Mouse (Mus musculus) MEL (cell line): ENCODE results near the gene Grhl3. TPM values are rescaled to one million over a fixed set of nuclear protein-coding genes. Genes with fewer than 3 reads are reported as not detected.

Source experiments
- DNase-seq: peaks from one replicate; pipeline ENCODE4 v3.0.0; 2011; ENCODE audit warnings: low read depth, low spot score
- H3K27ac ChIP-seq: 2 replicates; pipeline ENCODE4 v1.5.1; 2012; ENCODE audit warnings: low read depth, mild to moderate bottlenecking, control low read depth, low read length, moderate library complexity; ENCODE audit not compliant: control insufficient read depth
- H3K27me3 ChIP-seq, 2 experiments: fragments of 150-350 bp in 1 of 2; sonication (generic) in 1 of 2; 2 replicates each; pipeline ENCODE4 v1.6.1; 2012; ENCODE audit warnings: low read length in 2 of 2, mild to moderate bottlenecking in 2 of 2, improper control_type of control experiment in 1 of 2, moderate library complexity in 1 of 2; ENCODE audit not compliant: insufficient read depth in 2 of 2, control insufficient read depth in 1 of 2
- H3K36me3 ChIP-seq, 2 experiments: 2 replicates each; pipeline ENCODE4 v1.6.1; 2012 to 2014; ENCODE audit warnings: low read length in 2 of 2, improper control_type of control experiment in 1 of 2, inconsistent platforms in 1 of 2, mild to moderate bottlenecking in 1 of 2; ENCODE audit not compliant: insufficient read depth in 2 of 2, control insufficient read depth in 1 of 2
- H3K4me1 ChIP-seq, 2 experiments: fragments of 150-350 bp in 1 of 2; sonication (generic) in 1 of 2; 2 replicates each; pipeline ENCODE4 v1.6.1; 2012; ENCODE audit warnings: low read length in 2 of 2, improper control_type of control experiment in 1 of 2, mild to moderate bottlenecking in 1 of 2; ENCODE audit not compliant: insufficient read depth in 2 of 2, control insufficient read depth in 1 of 2
- H3K4me3 ChIP-seq, 2 experiments: fragments of 150-350 bp in 1 of 2; sonication (generic) in 1 of 2; 2 replicates each; pipeline ENCODE4 v1.5.1; 2012; ENCODE audit warnings: low read depth in 2 of 2, low read length in 2 of 2, mild to moderate bottlenecking in 2 of 2, moderate library complexity in 2 of 2, control low read depth in 1 of 2, improper control_type of control experiment in 1 of 2; ENCODE audit not compliant: control insufficient read depth in 1 of 2, insufficient read depth in 1 of 2
- H3K79me2 ChIP-seq: 2 replicates; pipeline ENCODE4 v1.6.1; 2012; ENCODE audit warnings: mild to moderate bottlenecking, low read length, moderate library complexity; ENCODE audit not compliant: control insufficient read depth, poor library complexity, insufficient read depth
- H3K9ac ChIP-seq: 2 replicates; pipeline ENCODE4 v1.6.1; 2012; ENCODE audit warnings: low read depth, mild to moderate bottlenecking, control low read depth, low read length, moderate library complexity; ENCODE audit not compliant: control insufficient read depth, poor library complexity, severe bottlenecking
- H3K9me3 ChIP-seq: fragments of 150-350 bp; sonication (generic); replicated peaks from 2 replicates; pipeline ENCODE4 v1.6.1; 2012; ENCODE audit warnings: mild to moderate bottlenecking, low read length, improper control_type of control experiment, moderate library complexity; ENCODE audit not compliant: insufficient read depth
- BHLHE40 ChIP-seq: IDR thresholded peaks from 2 replicates; pipeline ENCODE4 v1.6.1; 2012; ENCODE audit warnings: low read depth, mild to moderate bottlenecking, inconsistent platforms, low read length, improper control_type of control experiment, borderline replicate concordance
- CHD1 ChIP-seq: IDR thresholded peaks from 2 replicates; pipeline ENCODE4 v1.6.1; 2012; ENCODE audit warnings: low read depth, mild to moderate bottlenecking, inconsistent platforms, low read length, improper control_type of control experiment
- CTCF ChIP-seq, 3 experiments: IDR thresholded peaks in 2 of 3; conservative IDR thresholded peaks in 1 of 3; 2 replicates each; pipeline ENCODE4 v1.5.1; 2011 to 2012; ENCODE audit warnings: low read length in 3 of 3, low read depth in 2 of 3, mild to moderate bottlenecking in 2 of 3, improper control_type of control experiment in 1 of 3, inconsistent platforms in 1 of 3, mixed read lengths in 1 of 3, moderate library complexity in 1 of 3; ENCODE audit not compliant: control insufficient read depth in 1 of 3, insufficient read depth in 1 of 3, poor library complexity in 1 of 3, severe bottlenecking in 1 of 3
- E2F4 ChIP-seq: IDR thresholded peaks from 2 replicates; pipeline ENCODE4 v1.6.1; 2011; ENCODE audit warnings: low read depth, low read length, improper control_type of control experiment, borderline replicate concordance
- ELF1 ChIP-seq: IDR thresholded peaks from 2 replicates; pipeline ENCODE4 v1.6.1; 2014; ENCODE audit warnings: low read depth, mild to moderate bottlenecking, inconsistent platforms, low read length, improper control_type of control experiment, moderate library complexity
- EP300 ChIP-seq, 2 experiments: IDR thresholded peaks; 2 replicates each; pipeline ENCODE4 v1.6.1; 2011; ENCODE audit warnings: improper control_type of control experiment in 2 of 2, low read length in 2 of 2, low read depth in 1 of 2, mild to moderate bottlenecking in 1 of 2
- ETS1 ChIP-seq: IDR thresholded peaks from 2 replicates; pipeline ENCODE4 v1.6.1; 2012; ENCODE audit warnings: low read depth, mild to moderate bottlenecking, inconsistent platforms, low read length, improper control_type of control experiment, moderate library complexity
- GABPA ChIP-seq: IDR thresholded peaks from 2 replicates; pipeline ENCODE4 v1.6.1; 2012; ENCODE audit warnings: low read depth, mild to moderate bottlenecking, inconsistent platforms, low read length, improper control_type of control experiment, moderate library complexity
- GATA1 ChIP-seq: IDR thresholded peaks from 2 replicates; pipeline ENCODE4 v1.6.1; 2011; ENCODE audit warnings: low read depth, low read length, improper control_type of control experiment
- HCFC1 ChIP-seq: IDR thresholded peaks from 2 replicates; pipeline ENCODE4 v1.6.1; 2012; ENCODE audit warnings: low read depth, mild to moderate bottlenecking, inconsistent platforms, low read length, improper control_type of control experiment, moderate library complexity
- KAT2A ChIP-seq: conservative IDR thresholded peaks from 2 replicates; pipeline ENCODE4 v1.6.1; 2012; ENCODE audit warnings: low read depth, low read length, improper control_type of control experiment, inconsistent platforms
- MAFK ChIP-seq: IDR thresholded peaks from 2 replicates; pipeline ENCODE4 v1.6.1; 2011; ENCODE audit warnings: low read depth, mild to moderate bottlenecking, low read length, improper control_type of control experiment, borderline replicate concordance
- MAX ChIP-seq: IDR thresholded peaks from 2 replicates; pipeline ENCODE4 v1.6.1; 2011; ENCODE audit warnings: low read length, improper control_type of control experiment
- MAZ ChIP-seq: IDR thresholded peaks from 2 replicates; pipeline ENCODE4 v1.6.1; 2012; ENCODE audit warnings: low read depth, mild to moderate bottlenecking, inconsistent platforms, low read length, improper control_type of control experiment
- MEF2A ChIP-seq: IDR thresholded peaks from 2 replicates; pipeline ENCODE4 v1.6.1; 2014; ENCODE audit warnings: low read depth, mild to moderate bottlenecking, inconsistent platforms, low read length, improper control_type of control experiment; ENCODE audit not compliant: poor library complexity, insufficient replicate concordance, severe bottlenecking; ENCODE audit errors: extremely low read depth
- MXI1 ChIP-seq: IDR thresholded peaks from 2 replicates; pipeline ENCODE4 v1.6.1; 2011; ENCODE audit warnings: mild to moderate bottlenecking, low read depth, low read length, improper control_type of control experiment
- MYB ChIP-seq: IDR thresholded peaks from 2 replicates; pipeline ENCODE4 v1.6.1; 2011; ENCODE audit warnings: mild to moderate bottlenecking, low read depth, low read length, improper control_type of control experiment
- MYC ChIP-seq: IDR thresholded peaks from 2 replicates; pipeline ENCODE4 v1.6.1; 2011; ENCODE audit warnings: low read depth, mild to moderate bottlenecking, low read length, improper control_type of control experiment, moderate library complexity
- NELFE ChIP-seq: IDR thresholded peaks from 2 replicates; pipeline ENCODE4 v1.6.1; 2011; ENCODE audit warnings: low read depth, low read length, improper control_type of control experiment
- NRF1 ChIP-seq: IDR thresholded peaks from 2 replicates; pipeline ENCODE4 v1.6.1; 2014; ENCODE audit warnings: low read depth, mild to moderate bottlenecking, inconsistent platforms, low read length, improper control_type of control experiment, moderate library complexity; ENCODE audit not compliant: poor library complexity, insufficient read depth, severe bottlenecking
- POLR2AphosphoS5 ChIP-seq: IDR thresholded peaks from 2 replicates; pipeline ENCODE4 v1.6.1; 2012; ENCODE audit warnings: low read depth, borderline replicate concordance, mild to moderate bottlenecking, inconsistent platforms, low read length, moderate library complexity, mixed read lengths
- RCOR1 ChIP-seq: IDR thresholded peaks from 2 replicates; pipeline ENCODE4 v1.6.1; 2012; ENCODE audit warnings: low read depth, mild to moderate bottlenecking, inconsistent platforms, low read length, improper control_type of control experiment
- SIN3A ChIP-seq: IDR thresholded peaks from 2 replicates; pipeline ENCODE4 v1.6.1; 2012; ENCODE audit warnings: low read length, improper control_type of control experiment, inconsistent platforms
- TAL1 ChIP-seq: IDR thresholded peaks from 2 replicates; pipeline ENCODE4 v1.6.1; 2012; ENCODE audit warnings: mild to moderate bottlenecking, inconsistent platforms, low read length, moderate library complexity, mixed read lengths
- TCF12 ChIP-seq: IDR thresholded peaks from 2 replicates; pipeline ENCODE4 v1.6.1; 2014; ENCODE audit warnings: low read depth, mild to moderate bottlenecking, inconsistent platforms, low read length, improper control_type of control experiment, moderate library complexity
- USF1 ChIP-seq: IDR thresholded peaks from 2 replicates; pipeline ENCODE4 v1.6.1; 2014; ENCODE audit warnings: low read depth, mild to moderate bottlenecking, inconsistent platforms, low read length, improper control_type of control experiment, moderate library complexity
- ZC3H11A ChIP-seq: IDR thresholded peaks from 2 replicates; pipeline ENCODE4 v1.6.1; 2012; ENCODE audit warnings: low read depth, mild to moderate bottlenecking, inconsistent platforms, low read length, improper control_type of control experiment
- ZKSCAN1 ChIP-seq: IDR thresholded peaks from 2 replicates; pipeline ENCODE4 v1.6.1; 2012; ENCODE audit warnings: low read depth, mild to moderate bottlenecking, inconsistent platforms, low read length, improper control_type of control experiment, moderate library complexity
- ZNF384 ChIP-seq: IDR thresholded peaks from 2 replicates; pipeline ENCODE4 v1.6.1; 2012; ENCODE audit warnings: low read depth, mild to moderate bottlenecking, inconsistent platforms, low read length, improper control_type of control experiment
- polyA plus RNA-seq, 2 experiments: library from polyadenylated mRNA; stranded (reverse) in 1 of 2; unstranded in 1 of 2; fragments of >175 nt in 1 of 2; fragments of >200 nt in 1 of 2; gene quantifications; 2 replicates each; pipeline versions ENCODE4 v1.2.1 to v1.2.4; 2012; ENCODE audit warnings: low replicate concordance in 2 of 2, low read depth in 1 of 2; ENCODE audit not compliant: insufficient read length in 2 of 2, insufficient read depth in 1 of 2, missing spikeins in 1 of 2
- total RNA-seq: library from RNA; depleted of rRNA; stranded (reverse); fragments of 300-350 nt; gene quantifications from 2 replicates; pipeline ENCODE4 v1.2.3, GENCODE M21; 2012

Grhl3 gene
- total and polyA plus RNA-seq, 3 experiments = not detected

DNA sequence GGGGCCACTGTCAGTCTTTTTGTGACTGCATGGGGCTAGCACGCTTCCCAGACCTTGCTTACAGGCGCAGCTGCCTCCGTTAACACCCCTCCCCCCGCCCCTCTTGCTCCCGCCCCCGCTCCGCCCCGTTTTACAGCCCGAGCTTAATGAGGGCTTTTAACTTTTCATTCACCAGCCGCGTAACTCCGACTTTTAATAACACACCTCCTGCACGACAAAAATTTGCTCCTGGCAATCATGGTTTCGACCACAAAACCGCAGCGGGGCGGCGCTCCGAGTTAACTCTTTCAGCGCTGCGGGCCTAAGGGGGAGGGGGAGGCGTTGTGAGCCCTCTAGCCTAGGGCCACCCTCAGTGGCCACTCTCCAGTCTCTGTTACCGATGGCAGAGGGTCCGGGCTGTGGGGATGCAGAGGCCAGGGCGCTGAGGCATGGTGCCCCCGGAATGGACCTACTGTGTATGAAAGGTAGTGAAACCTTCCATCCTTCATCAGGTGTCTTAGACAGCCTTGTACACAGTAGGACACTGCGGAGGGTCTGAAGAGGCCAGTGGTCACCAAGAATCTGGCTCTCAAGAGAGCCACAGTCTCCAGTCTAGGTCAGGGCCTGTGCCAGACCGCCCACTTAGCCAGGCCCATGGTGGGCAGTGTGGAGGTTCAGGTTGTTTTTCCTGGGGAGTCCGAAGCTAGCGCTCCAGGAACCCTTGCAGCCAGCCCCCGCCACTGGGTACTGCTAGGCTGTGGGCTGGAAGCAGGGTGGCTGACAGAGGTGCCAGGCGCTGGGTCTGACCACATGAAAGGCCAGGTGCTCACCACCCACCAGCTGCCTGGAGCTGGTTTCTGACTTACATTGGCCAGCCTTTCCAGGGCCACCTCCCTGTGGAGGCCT is 3.0 kb downstream of the Grhl3 start:
- H3K36me3 ChIP-seq = peaks cover 0 to 11% of the 10 kb centered on the region in 2 experiments; a peak in 2 of 4 replicates
- TF ChIP-seq MAZ = peak; percentile 72; the same call in 1 of the 2 replicates
- no peak for TF ChIP-seq MYC
- no peak for TF ChIP-seq MAX
- TF ChIP-seq MAFK = no peak
- TF ChIP-seq POLR2AphosphoS5 = no peak
- TF ChIP-seq GABPA = no peak
- no peak for TF ChIP-seq GATA1
- TF ChIP-seq NELFE = no peak
- TF ChIP-seq MEF2A = no peak
- no peak for TF ChIP-seq TCF12
- TF ChIP-seq RCOR1 = no peak
- TF ChIP-seq EP300 (IDR thresholded peaks at IDR 0.05; ENCODE audit: low read depth in 1 of 2, low read length in 2 of 2) = peak in 1 of 2 experiments; percentile 43; a peak in 2 of 4 replicates
- peak; percentile 44; the same call in 1 of the 2 replicates for TF ChIP-seq HCFC1
- TF ChIP-seq CTCF (IDR thresholded peaks at IDR 0.05 in 2 of 3, conservative IDR thresholded peaks at IDR 0.05 in 1 of 3; ENCODE audit: control insufficient read depth in 1 of 3, insufficient read depth in 1 of 3, low read depth in 2 of 3, low read length in 3 of 3, poor library complexity in 1 of 3, severe bottlenecking in 1 of 3) = no peak
- TF ChIP-seq KAT2A = no peak
- TF ChIP-seq NRF1 = no peak
- TF ChIP-seq TAL1 = no peak
- no peak for TF ChIP-seq ELF1
- TF ChIP-seq BHLHE40 = peak; percentile 19; the same call in 1 of the 2 replicates
- TF ChIP-seq ETS1 = peak; percentile 40; the same call in 1 of the 2 replicates
- no peak for TF ChIP-seq ZKSCAN1
- TF ChIP-seq USF1 = no peak
- peak; percentile 79 for TF ChIP-seq SIN3A
- TF ChIP-seq MYB = no peak
- no peak for TF ChIP-seq ZNF384
- TF ChIP-seq ZC3H11A = no peak
- no peak; the same call in 1 of the 2 replicates for TF ChIP-seq MXI1
- no peak for TF ChIP-seq E2F4
- no peak for TF ChIP-seq CHD1
- no peak overlapping the region; the same call in 1 of the 2 replicates for H3K9ac ChIP-seq
- H3K79me2 ChIP-seq = no peaks in the 10 kb centered on the region
- H3K27ac ChIP-seq = no peak overlapping the region
- no peaks in the 10 kb centered on the region for H3K9me3 ChIP-seq
- peak overlapping the region; percentile 24 to 28; a peak in 3 of 4 replicates for H3K4me3 ChIP-seq
- peak; percentile 80 for DNase-seq
- peaks cover 0 to 2% of the 10 kb centered on the region in 2 experiments; a peak in 1 of 4 replicates for H3K27me3 ChIP-seq
- peaks cover 3 to 25% of the 10 kb centered on the region in 2 experiments; a peak in 3 of 4 replicates for H3K4me1 ChIP-seq
